Mouse (Mus musculus): ENCODE results near the gene Dbil5.

DNA sequence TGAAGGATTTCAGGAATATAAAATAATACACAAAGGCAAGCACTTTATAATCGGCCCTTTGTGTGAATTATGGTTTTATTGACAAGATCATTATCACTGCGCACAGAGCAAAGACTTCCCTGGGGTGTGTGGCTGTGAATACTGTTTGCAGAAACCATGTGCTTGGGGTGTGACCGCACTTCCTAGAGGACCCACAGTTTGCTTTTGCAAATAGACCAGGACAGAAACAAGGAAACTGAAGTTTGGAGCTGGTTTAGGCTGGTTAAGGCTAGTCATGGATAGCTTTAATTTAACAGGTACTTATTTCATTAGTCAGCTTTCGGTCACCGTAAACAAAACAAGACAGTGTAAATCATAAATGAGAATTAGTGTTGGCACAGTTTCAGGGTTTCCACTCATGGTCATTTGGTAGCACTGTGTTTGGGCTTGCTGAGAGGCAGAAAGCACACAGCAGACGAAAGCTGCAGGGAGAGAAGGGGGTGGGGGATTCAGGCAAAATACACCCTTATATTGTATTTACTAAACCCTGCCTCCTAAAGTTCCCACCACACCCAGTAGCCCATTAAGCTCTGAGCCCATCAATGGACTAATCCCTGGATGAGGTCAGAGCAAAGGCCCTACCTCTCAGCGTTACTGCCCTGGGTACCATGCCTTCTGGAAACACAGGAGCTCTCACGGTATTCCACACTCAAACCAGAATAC lies 21.0 kb upstream of the Dbil5 start:
- TF ChIP-seq CTCF (IDR thresholded peaks at IDR 0.05; ENCODE audit: insufficient read depth, low read length) (no peak), POLR2A (IDR thresholded peaks at IDR 0.05; ENCODE audit: borderline replicate concordance, extremely low read depth, low read depth, low read length) (no peak)
